Mouse (Mus musculus) heart, adult 11 months (tissue): ENCODE results near the gene Gabrb2.

Source experiments
- DNase-seq: peaks from one replicate; pipeline ENCODE4 v3.0.0; 2022

Gene Gabrb2

GRCm38 (mm10) chr11:42535286-42535685 is 115.7 kb downstream of the Gabrb2 start:
- DNase-seq = no peak

GRCm38 (mm10) chr11:42535861-42536260 is 116.3 kb downstream of the Gabrb2 start:
- DNase-seq = no peak

GRCm38 (mm10) chr11:42542861-42543260 is 123.3 kb downstream of the Gabrb2 start:
- no peak for DNase-seq

- no peak for DNase-seq
Observed at GRCm38 (mm10) chr11:42566023-42566422, 146.5 kb downstream of the Gabrb2 start.

- DNase-seq = no peak
Observed at GRCm38 (mm10) chr11:42571467-42571866, 151.9 kb downstream of the Gabrb2 start.

GRCm38 (mm10) chr11:42575146-42575873 is 155.8 kb downstream of the Gabrb2 start:
- DNase-seq = no peak

GRCm38 (mm10) chr11:42579804-42580203 is 160.2 kb downstream of the Gabrb2 start:
- DNase-seq = no peak

GRCm38 (mm10) chr11:42581123-42581522 is 161.6 kb downstream of the Gabrb2 start:
- DNase-seq = peak; percentile 44

GRCm38 (mm10) chr11:42581753-42582152 is 162.2 kb downstream of the Gabrb2 start:
- DNase-seq = no peak

GRCm38 (mm10) chr11:42592418-42592817 is 172.9 kb downstream of the Gabrb2 start:
- DNase-seq = no peak

- no peak for DNase-seq
Observed at GRCm38 (mm10) chr11:42606225-42606624, 186.7 kb downstream of the Gabrb2 start.

- no peak for DNase-seq
Observed at GRCm38 (mm10) chr11:42609128-42609763, 189.7 kb downstream of the Gabrb2 start.

GRCm38 (mm10) chr11:42618195-42618594 is 198.6 kb downstream of the Gabrb2 start:
- DNase-seq = no peak

- no peak for DNase-seq
Observed at GRCm38 (mm10) chr11:42621109-42621508, 201.6 kb downstream of the Gabrb2 start.

- no peak for DNase-seq
Observed at GRCm38 (mm10) chr11:42650111-42650510, 230.6 kb downstream of the Gabrb2 start.

- DNase-seq = no peak
Observed at GRCm38 (mm10) chr11:42651572-42651971, 232.0 kb downstream of the Gabrb2 start.

GRCm38 (mm10) chr11:42654189-42654588 is 234.6 kb downstream of the Gabrb2 start:
- no peak for DNase-seq

GRCm38 (mm10) chr11:42668657-42669056 is 249.1 kb downstream of the Gabrb2 start:
- DNase-seq = no peak
